Mouse (Mus musculus): ENCODE data around the gene Zfp553. TPM values are rescaled to one million over a fixed set of nuclear protein-coding genes. Genes with fewer than 3 reads are reported as not detected.

Gene Zfp553
- polyA plus RNA-seq (2014; fragmentation: Illumina TruSeq; extraction: RNeasy Lipid Tissue Mini Kit (QIAGEN cat#74804); ENCODE audit: insufficient read depth, low read depth, low replicate concordance): 5.6 TPM

GRCm38 (mm10) chr7:127232622-127233367 lies at the start of gene Zfp553, which contains the start of gene Sept1:
Zfp553 (plus strand) TSS chr7:127233061.
Sept1 (minus strand) TSS chr7:127233130.

GRCm38 (mm10) chr7:127195544-127196295 lies 37.1 kb upstream of the Zfp553 start, which contains the start of gene Cd2bp2:
Cd2bp2 (minus strand) TSS chr7:127196050.

GRCm38 (mm10) chr7:127208295-127208552 lies 24.6 kb upstream of the Zfp553 start, which contains the start of gene Tbc1d10b:
Tbc1d10b (minus strand) TSS chr7:127208468.

GRCm38 (mm10) chr7:127208553-127209438 lies 24.1 kb upstream of the Zfp553 start, which contains the start of gene Mylpf:
Mylpf (plus strand) TSS chr7:127208890.

GRCm38 (mm10) chr7:127243870-127244657 lies 11.2 kb downstream of the Zfp553 start, which contains the start of gene Zfp771:
Zfp771 (plus strand) TSS chr7:127244274.

GRCm38 (mm10) chr7:127260309-127261111 lies 27.6 kb downstream of the Zfp553 start, which contains the start of gene Dctpp1:
Dctpp1 (minus strand) TSS chr7:127260709.

GRCm38 (mm10) chr7:127273925-127274789 lies 41.3 kb downstream of the Zfp553 start, which contains the start of gene Sephs2:
Sephs2 (minus strand) TSS chr7:127274055.

Other genes with a start within 250 kb of the Zfp553 start
- 46.3 TPM for gene Mvp, start 218.4 kb upstream of the Zfp553 start, polyA plus RNA-seq (2014; fragmentation: Illumina TruSeq; extraction: RNeasy Lipid Tissue Mini Kit (QIAGEN cat#74804); ENCODE audit: insufficient read depth, low read depth, low replicate concordance)
- gene Pagr1b, start 216.6 kb upstream of the Zfp553 start, polyA plus RNA-seq (2014; fragmentation: Illumina TruSeq; extraction: RNeasy Lipid Tissue Mini Kit (QIAGEN cat#74804); ENCODE audit: insufficient read depth, low read depth, low replicate concordance): not detected
- 10.9 TPM for gene Pagr1a, start 215.7 kb upstream of the Zfp553 start, polyA plus RNA-seq (2014; fragmentation: Illumina TruSeq; extraction: RNeasy Lipid Tissue Mini Kit (QIAGEN cat#74804); ENCODE audit: insufficient read depth, low read depth, low replicate concordance)
- 24.7 TPM for gene Gm42742, start 212.0 kb upstream of the Zfp553 start, polyA plus RNA-seq (2014; fragmentation: Illumina TruSeq; extraction: RNeasy Lipid Tissue Mini Kit (QIAGEN cat#74804); ENCODE audit: insufficient read depth, low read depth, low replicate concordance)
- gene Prrt2, start 211.8 kb upstream of the Zfp553 start, polyA plus RNA-seq (2014; fragmentation: Illumina TruSeq; extraction: RNeasy Lipid Tissue Mini Kit (QIAGEN cat#74804); ENCODE audit: insufficient read depth, low read depth, low replicate concordance): 0.74 TPM
- gene Maz, start 206.0 kb upstream of the Zfp553 start, polyA plus RNA-seq (2014; fragmentation: Illumina TruSeq; extraction: RNeasy Lipid Tissue Mini Kit (QIAGEN cat#74804); ENCODE audit: insufficient read depth, low read depth, low replicate concordance): 57.2 TPM
- 0.95 TPM for gene Kif22, start 190.6 kb upstream of the Zfp553 start, polyA plus RNA-seq (2014; fragmentation: Illumina TruSeq; extraction: RNeasy Lipid Tissue Mini Kit (QIAGEN cat#74804); ENCODE audit: insufficient read depth, low read depth, low replicate concordance)
- gene Zg16, start 145.7 kb upstream of the Zfp553 start, polyA plus RNA-seq (2014; fragmentation: Illumina TruSeq; extraction: RNeasy Lipid Tissue Mini Kit (QIAGEN cat#74804); ENCODE audit: insufficient read depth, low read depth, low replicate concordance): not detected
- gene AI467606, start 141.7 kb upstream of the Zfp553 start, polyA plus RNA-seq (2014; fragmentation: Illumina TruSeq; extraction: RNeasy Lipid Tissue Mini Kit (QIAGEN cat#74804); ENCODE audit: insufficient read depth, low read depth, low replicate concordance): 23.2 TPM
- 0.22 TPM for gene Qprt, start 110.8 kb upstream of the Zfp553 start, polyA plus RNA-seq (2014; fragmentation: Illumina TruSeq; extraction: RNeasy Lipid Tissue Mini Kit (QIAGEN cat#74804); ENCODE audit: insufficient read depth, low read depth, low replicate concordance)
- 10.0 TPM for gene Spn, start 95.2 kb upstream of the Zfp553 start, polyA plus RNA-seq (2014; fragmentation: Illumina TruSeq; extraction: RNeasy Lipid Tissue Mini Kit (QIAGEN cat#74804); ENCODE audit: insufficient read depth, low read depth, low replicate concordance)
- gene Cd2bp2, start 37.0 kb upstream of the Zfp553 start, polyA plus RNA-seq (2014; fragmentation: Illumina TruSeq; extraction: RNeasy Lipid Tissue Mini Kit (QIAGEN cat#74804); ENCODE audit: insufficient read depth, low read depth, low replicate concordance): 33.6 TPM
- gene Tbc1d10b, start 24.6 kb upstream of the Zfp553 start, polyA plus RNA-seq (2014; fragmentation: Illumina TruSeq; extraction: RNeasy Lipid Tissue Mini Kit (QIAGEN cat#74804); ENCODE audit: insufficient read depth, low read depth, low replicate concordance): 16.9 TPM
- 4.2 TPM for gene Mylpf, start 24.2 kb upstream of the Zfp553 start, polyA plus RNA-seq (2014; fragmentation: Illumina TruSeq; extraction: RNeasy Lipid Tissue Mini Kit (QIAGEN cat#74804); ENCODE audit: insufficient read depth, low read depth, low replicate concordance)
- gene Sept1, start 69 bp downstream of the Zfp553 start, polyA plus RNA-seq (2014; fragmentation: Illumina TruSeq; extraction: RNeasy Lipid Tissue Mini Kit (QIAGEN cat#74804); ENCODE audit: insufficient read depth, low read depth, low replicate concordance): 23.5 TPM
- gene Zfp771, start 11.2 kb downstream of the Zfp553 start, polyA plus RNA-seq (2014; fragmentation: Illumina TruSeq; extraction: RNeasy Lipid Tissue Mini Kit (QIAGEN cat#74804); ENCODE audit: insufficient read depth, low read depth, low replicate concordance): 10.4 TPM
- gene Dctpp1, start 27.6 kb downstream of the Zfp553 start, polyA plus RNA-seq (2014; fragmentation: Illumina TruSeq; extraction: RNeasy Lipid Tissue Mini Kit (QIAGEN cat#74804); ENCODE audit: insufficient read depth, low read depth, low replicate concordance): 29.4 TPM
- 23.5 TPM for gene Sephs2, start 41.0 kb downstream of the Zfp553 start, polyA plus RNA-seq (2014; fragmentation: Illumina TruSeq; extraction: RNeasy Lipid Tissue Mini Kit (QIAGEN cat#74804); ENCODE audit: insufficient read depth, low read depth, low replicate concordance)
- gene Itgal, start 63.2 kb downstream of the Zfp553 start, polyA plus RNA-seq (2014; fragmentation: Illumina TruSeq; extraction: RNeasy Lipid Tissue Mini Kit (QIAGEN cat#74804); ENCODE audit: insufficient read depth, low read depth, low replicate concordance): 12.3 TPM
- gene Zfp768, start 112.5 kb downstream of the Zfp553 start, polyA plus RNA-seq (2014; fragmentation: Illumina TruSeq; extraction: RNeasy Lipid Tissue Mini Kit (QIAGEN cat#74804); ENCODE audit: insufficient read depth, low read depth, low replicate concordance): 12.4 TPM
- 6.3 TPM for gene Zfp747, start 143.0 kb downstream of the Zfp553 start, polyA plus RNA-seq (2014; fragmentation: Illumina TruSeq; extraction: RNeasy Lipid Tissue Mini Kit (QIAGEN cat#74804); ENCODE audit: insufficient read depth, low read depth, low replicate concordance)
- gene 9130019O22Rik, start 154.1 kb downstream of the Zfp553 start, polyA plus RNA-seq (2014; fragmentation: Illumina TruSeq; extraction: RNeasy Lipid Tissue Mini Kit (QIAGEN cat#74804); ENCODE audit: insufficient read depth, low read depth, low replicate concordance): 2.7 TPM
- gene E430018J23Rik, start 160.6 kb downstream of the Zfp553 start, polyA plus RNA-seq (2014; fragmentation: Illumina TruSeq; extraction: RNeasy Lipid Tissue Mini Kit (QIAGEN cat#74804); ENCODE audit: insufficient read depth, low read depth, low replicate concordance): 3.5 TPM
- 7.3 TPM for gene Zfp764, start 173.8 kb downstream of the Zfp553 start, polyA plus RNA-seq (2014; fragmentation: Illumina TruSeq; extraction: RNeasy Lipid Tissue Mini Kit (QIAGEN cat#74804); ENCODE audit: insufficient read depth, low read depth, low replicate concordance)
- 11.8 TPM for gene Zfp688, start 189.0 kb downstream of the Zfp553 start, polyA plus RNA-seq (2014; fragmentation: Illumina TruSeq; extraction: RNeasy Lipid Tissue Mini Kit (QIAGEN cat#74804); ENCODE audit: insufficient read depth, low read depth, low replicate concordance)
- gene Zfp689, start 216.1 kb downstream of the Zfp553 start, polyA plus RNA-seq (2014; fragmentation: Illumina TruSeq; extraction: RNeasy Lipid Tissue Mini Kit (QIAGEN cat#74804); ENCODE audit: insufficient read depth, low read depth, low replicate concordance): 1.7 TPM
- gene Prr14, start 226.6 kb downstream of the Zfp553 start, polyA plus RNA-seq (2014; fragmentation: Illumina TruSeq; extraction: RNeasy Lipid Tissue Mini Kit (QIAGEN cat#74804); ENCODE audit: insufficient read depth, low read depth, low replicate concordance): 32.8 TPM
- gene Fbrs, start 246.1 kb downstream of the Zfp553 start, polyA plus RNA-seq (2014; fragmentation: Illumina TruSeq; extraction: RNeasy Lipid Tissue Mini Kit (QIAGEN cat#74804); ENCODE audit: insufficient read depth, low read depth, low replicate concordance): 24.3 TPM